Mouse (Mus musculus): ENCODE data around the gene Col26a1. TPM values are rescaled to one million over a fixed set of nuclear protein-coding genes. Genes with fewer than 3 reads are reported as not detected.
A peak's percentile ranks its signal among the peaks of the same experiment; 100 is the strongest.

The Col26a1 gene
- total RNA-seq, 1 experiment from 2014 or later, result not detected

DNA sequence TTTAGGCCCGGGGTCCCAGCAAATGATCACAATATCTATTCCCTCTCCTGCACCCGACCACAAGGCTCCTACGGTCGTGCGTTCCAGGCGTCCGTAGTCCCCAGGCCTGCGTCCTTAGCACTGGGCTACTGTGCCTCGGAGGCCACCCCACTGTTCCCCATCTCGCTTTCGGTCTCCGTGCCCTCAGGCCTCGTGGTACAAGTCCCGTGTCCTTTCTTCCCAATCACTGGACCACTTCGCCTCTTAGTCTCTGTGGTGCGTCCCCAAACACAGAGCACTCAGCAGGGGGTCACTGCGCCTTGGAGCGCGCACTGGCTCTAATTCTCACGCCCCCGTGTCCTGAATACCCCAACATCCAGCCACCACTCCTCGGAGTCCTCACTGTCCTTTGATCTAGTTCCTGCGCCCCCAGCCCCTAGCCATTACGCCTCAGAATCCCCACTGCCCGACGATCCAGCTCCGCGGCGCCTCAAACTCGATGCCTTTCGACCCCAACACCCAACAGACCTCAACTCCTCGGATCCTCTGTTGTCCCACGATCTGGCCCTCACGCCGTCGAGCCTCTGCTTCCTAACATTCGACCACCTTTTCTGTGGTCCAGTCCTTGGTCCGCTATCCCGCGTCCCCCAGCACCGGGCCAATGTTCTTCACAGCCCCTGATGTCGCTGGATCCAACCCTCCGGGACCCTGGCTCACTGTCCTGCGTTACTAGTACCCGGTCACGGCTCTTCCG is 788 bp downstream of the Col26a1 start:
- ATAC-seq (replicated peaks; ENCODE audit: low read depth, poor library complexity, severe bottlenecking), result peak; percentile 34; the same call in 1 of the 2 replicates

GRCm38 (mm10) chr5:136881380-136882009 is 1.5 kb downstream of the Col26a1 start:
- peak; percentile 83 for ATAC-seq (replicated peaks; ENCODE audit: low read depth, poor library complexity, severe bottlenecking)

GRCm38 (mm10) chr5:136880101-136880500 is 2.9 kb downstream of the Col26a1 start:
- no peak for ATAC-seq (replicated peaks; ENCODE audit: low read depth, poor library complexity, severe bottlenecking)

DNA sequence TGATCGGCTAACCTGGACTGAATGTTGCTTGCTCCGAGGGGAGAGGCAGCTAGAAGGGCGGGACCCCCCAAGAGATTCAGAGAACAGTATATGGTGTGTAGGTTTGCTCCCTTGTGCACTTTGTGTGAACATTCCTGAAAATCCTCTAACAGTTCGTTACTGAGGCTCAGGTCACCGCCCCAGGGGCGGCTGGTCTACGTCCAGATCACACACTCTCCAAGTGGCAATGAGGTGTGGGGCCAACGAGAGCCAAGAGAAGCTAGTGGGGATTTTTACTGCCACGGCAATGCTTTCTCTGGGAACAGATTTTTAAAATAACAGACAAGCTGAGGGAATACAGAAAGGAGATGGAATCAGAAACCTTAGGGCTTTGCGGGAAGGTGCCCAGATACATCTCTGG is 8.7 kb downstream of the Col26a1 start:
- ATAC-seq (replicated peaks; ENCODE audit: low read depth, poor library complexity, severe bottlenecking), result no peak

DNA sequence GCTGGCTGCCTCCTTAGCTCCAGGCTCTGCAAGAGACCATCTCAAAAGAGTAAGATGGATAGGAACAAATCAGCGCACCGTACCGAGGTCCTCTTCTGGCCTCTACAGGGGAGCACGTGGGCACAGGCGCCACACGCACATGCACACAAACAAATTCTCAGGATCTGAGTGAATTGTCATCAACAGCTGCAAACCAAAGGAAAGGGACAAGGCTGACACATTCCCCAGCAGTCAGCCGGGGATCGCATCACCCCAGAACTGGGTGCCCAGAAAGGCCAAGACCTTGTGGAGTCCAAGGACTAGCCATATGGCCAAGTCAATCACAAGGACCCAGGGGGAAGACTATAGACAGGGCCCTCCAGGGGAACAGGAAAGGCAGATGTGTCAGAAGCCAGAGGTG is 10.6 kb downstream of the Col26a1 start:
- ATAC-seq (replicated peaks; ENCODE audit: low read depth, poor library complexity, severe bottlenecking), result no peak

DNA sequence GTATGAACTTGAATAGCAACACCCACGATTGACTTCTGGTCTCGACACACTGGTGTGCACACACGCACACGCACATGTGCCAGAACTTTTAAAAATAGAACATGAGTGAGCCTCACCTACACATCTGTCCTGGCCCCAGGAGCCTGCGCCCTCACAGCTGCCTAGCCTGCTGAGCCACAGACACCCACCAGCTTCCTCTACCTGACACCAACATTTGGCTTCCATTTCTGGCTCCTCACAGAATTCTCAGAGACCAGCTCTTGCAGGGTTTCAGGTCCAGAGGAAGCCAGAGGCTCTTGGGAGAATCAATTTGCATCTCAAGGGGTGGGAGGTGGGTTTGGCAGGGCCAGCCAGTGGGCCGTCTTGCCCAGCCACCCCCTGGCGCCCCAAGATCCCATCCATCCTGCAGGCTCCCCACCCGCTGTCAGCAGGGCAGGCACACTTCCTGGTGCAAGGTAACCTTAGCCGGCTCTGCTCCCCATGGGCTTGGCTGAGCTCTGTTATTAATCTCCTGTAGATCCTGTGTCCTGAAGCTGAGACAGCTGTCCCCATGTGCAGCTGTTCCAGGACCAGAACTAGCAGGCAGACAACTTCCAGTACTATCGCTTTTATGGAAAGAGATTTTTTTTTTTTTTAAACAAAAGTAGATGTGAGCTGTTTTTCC is 13.4 kb downstream of the Col26a1 start:
- ATAC-seq (replicated peaks; ENCODE audit: low read depth, poor library complexity, severe bottlenecking), result no peak

- no peak for ATAC-seq (replicated peaks; ENCODE audit: low read depth, poor library complexity, severe bottlenecking)
These were observed 15.3 kb downstream of the Col26a1 start for GRCm38 (mm10) chr5:136867706-136868105.

GRCm38 (mm10) chr5:136863961-136864674 is 18.9 kb downstream of the Col26a1 start:
- ATAC-seq (replicated peaks; ENCODE audit: low read depth, poor library complexity, severe bottlenecking), result peak; percentile 83

DNA sequence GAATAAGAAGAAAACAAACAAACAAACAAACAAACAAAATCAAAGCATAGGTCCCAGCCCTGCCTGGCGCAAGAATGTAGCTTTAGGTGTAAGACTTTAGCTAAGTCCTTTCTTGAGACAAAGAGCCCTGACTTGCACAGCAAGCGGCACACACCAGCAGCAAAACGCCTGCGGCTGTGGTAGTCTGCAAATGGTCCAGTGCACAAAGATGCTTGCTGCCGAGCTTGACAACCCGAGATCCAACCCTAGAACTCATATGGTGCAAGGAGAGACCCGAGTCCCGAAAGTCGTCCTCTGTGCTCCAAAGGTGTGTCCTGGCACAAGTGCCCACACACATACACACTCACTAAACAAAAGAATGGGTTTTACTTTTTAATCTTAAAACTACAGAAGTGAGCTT is 19.7 kb downstream of the Col26a1 start:
- ATAC-seq (replicated peaks; ENCODE audit: low read depth, poor library complexity, severe bottlenecking), result no peak

- ATAC-seq (replicated peaks; ENCODE audit: low read depth, poor library complexity, severe bottlenecking), result no peak
These were observed 20.2 kb downstream of the Col26a1 start for GRCm38 (mm10) chr5:136862806-136863205.

DNA sequence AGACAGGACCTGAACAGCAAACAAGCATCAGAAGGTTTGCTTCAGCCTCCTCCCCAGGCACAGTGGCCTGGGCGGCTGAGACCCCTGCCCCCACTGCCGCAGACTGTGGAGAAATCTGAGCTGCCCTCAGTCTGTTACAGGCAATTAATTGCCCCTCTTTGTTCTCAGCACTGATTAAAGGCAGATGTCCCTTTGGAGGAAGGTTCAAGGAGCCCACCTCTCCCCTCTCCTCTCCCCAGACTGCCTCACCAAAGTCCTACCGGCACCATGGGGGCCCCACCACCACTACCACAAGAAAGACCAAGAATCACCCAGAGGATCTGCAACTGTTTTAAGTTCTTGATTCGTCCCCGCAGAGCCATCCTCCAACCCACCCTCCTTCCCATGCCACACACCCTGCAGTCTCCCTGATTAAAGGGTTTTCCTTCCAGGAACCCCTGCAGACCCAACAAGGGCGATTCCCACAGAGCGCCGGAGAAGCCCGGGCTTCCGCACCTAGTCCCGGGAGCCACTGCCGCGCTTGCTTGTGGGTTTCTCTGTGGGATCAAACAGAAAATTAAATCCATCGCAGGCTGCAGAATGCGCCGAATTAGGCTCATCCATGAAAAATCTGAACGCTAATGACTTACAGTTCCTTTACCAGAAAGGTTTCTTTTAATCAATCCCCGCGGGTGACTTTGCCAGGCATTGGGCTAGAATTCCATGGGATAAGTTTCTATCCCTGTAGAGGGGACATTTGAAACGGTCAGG is 21.6 kb downstream of the Col26a1 start:
- no peak for ATAC-seq (replicated peaks; ENCODE audit: low read depth, poor library complexity, severe bottlenecking)

DNA sequence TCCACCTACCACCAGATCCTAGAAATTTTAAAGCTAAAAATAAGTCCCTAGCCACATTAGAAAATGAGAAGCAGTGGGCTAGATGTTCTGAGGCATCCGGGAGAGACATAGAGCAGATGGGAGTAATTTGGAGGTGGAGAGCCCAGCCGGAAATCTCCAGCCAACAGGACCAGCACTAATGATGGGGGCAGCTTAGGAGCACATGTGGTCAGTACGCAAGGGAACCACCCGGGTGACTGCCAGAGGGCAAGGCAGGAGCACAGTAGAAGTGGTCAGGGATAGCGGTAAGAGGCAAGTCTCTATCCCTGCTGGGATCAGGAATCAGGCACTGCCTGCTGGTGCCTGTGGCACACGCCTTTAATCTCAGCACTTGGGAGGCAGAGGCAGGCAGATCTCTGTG is 32.3 kb downstream of the Col26a1 start:
- no peak for ATAC-seq (replicated peaks; ENCODE audit: low read depth, poor library complexity, severe bottlenecking)

DNA sequence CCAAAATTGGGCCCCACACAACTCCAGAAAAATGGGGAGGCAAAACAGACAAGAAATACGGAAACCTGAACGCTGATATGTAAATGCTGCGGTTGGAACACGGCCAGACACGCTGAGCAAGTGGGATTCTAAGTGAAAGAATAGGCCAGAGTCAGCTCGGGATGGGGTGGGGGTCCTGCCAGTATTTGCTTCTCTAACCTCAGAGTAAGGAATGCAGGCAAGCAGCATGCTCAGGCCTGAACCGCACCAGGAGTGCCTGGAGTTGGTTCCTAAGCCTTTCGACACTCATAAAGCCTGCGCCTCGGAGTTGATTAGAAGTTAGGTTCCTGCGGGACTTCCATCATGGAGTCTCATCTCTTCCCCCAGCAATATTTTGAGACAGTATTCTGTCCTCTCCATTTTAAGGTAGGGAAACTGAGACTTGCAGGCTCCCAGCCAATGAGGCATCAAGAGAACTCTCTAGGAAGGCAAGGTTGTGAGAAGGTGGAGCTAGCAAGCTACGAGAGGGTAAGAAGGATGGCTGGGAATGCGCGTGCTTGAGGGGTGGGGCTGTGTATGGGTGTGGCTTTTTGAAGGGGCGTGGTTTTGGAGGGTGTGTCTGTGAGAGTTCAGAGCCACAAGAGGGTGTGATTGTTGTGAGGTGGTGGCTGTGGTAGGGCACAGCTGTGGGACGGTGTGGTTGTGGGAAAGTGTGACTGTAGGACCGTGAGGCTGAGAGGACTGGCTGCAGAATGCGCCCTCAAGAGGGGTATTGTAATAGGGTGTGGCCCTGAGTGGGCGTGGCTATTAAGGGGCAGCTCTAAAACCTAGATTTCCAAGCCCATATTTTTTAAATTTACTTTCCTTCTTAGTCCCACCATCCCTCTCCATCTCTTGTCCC is 36.4 kb downstream of the Col26a1 start:
- ATAC-seq (replicated peaks; ENCODE audit: low read depth, poor library complexity, severe bottlenecking), result no peak

DNA sequence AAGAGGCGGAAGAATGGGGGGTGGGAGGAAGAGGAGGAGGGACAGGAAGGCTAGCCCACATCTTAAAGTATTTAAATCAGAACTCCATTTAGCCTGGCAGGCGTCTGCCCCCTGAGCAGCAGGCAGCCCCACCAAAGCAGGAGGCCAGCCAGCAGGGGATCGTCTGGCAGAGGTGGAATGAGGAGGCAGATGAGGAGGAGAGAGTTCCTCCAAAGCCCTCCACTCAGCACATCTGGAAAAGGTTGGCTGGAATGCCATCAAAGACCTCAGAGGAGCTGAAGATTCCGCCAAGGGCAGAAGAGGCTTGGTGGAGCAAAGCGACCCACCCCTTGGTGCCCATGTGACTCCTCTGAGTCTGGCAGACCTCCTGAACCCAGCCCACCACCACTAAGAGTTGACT is 39.1 kb downstream of the Col26a1 start:
- ATAC-seq (replicated peaks; ENCODE audit: low read depth, poor library complexity, severe bottlenecking), result no peak

DNA sequence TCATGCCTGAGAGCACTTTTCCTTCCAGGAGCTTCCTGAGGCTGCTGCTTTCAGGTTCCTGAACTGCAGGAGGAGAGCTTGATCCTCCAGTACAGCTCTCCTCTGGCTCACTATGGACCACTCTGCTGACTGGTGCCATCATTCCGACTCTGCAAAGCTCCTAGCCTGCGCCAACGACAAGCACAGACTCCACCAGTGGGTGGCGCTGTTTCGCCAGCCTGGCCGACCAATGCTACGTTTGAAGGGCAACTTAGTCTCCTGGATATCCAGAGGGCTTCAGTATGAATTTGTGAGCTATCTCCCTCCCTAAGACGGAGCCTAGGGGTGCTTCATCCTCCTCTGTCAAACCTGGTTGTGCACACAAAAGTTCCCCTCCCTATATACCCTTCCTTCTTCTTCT is 43.0 kb downstream of the Col26a1 start:
- ATAC-seq (replicated peaks; ENCODE audit: low read depth, poor library complexity, severe bottlenecking), result peak; percentile 63; the same call in 1 of the 2 replicates

GRCm38 (mm10) chr5:136833053-136833452 is 50.0 kb downstream of the Col26a1 start:
- ATAC-seq (replicated peaks; ENCODE audit: low read depth, poor library complexity, severe bottlenecking), result no peak

GRCm38 (mm10) chr5:136830156-136830555 is 52.9 kb downstream of the Col26a1 start:
- no peak for ATAC-seq (replicated peaks; ENCODE audit: low read depth, poor library complexity, severe bottlenecking)

DNA sequence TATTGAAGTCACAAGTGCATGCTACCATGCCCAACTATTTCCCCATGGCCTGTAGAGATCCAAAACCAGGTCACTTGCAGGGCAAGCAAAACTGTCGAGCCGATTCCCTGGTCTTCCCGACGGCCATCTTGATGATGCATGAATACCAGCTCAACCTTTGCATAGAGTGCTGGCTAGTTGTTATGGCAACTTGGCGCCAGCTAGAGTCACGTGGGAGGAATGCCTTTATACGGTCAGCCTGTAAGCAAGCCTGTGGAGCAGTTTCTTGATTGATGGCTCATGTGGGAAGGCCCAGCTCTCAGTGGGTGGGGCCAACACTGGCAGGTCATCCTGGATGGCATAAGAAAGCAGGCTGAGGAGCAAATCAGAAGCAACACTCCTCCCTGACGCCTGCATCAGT is 61.0 kb downstream of the Col26a1 start:
- no peak for ATAC-seq (replicated peaks; ENCODE audit: low read depth, poor library complexity, severe bottlenecking)

DNA sequence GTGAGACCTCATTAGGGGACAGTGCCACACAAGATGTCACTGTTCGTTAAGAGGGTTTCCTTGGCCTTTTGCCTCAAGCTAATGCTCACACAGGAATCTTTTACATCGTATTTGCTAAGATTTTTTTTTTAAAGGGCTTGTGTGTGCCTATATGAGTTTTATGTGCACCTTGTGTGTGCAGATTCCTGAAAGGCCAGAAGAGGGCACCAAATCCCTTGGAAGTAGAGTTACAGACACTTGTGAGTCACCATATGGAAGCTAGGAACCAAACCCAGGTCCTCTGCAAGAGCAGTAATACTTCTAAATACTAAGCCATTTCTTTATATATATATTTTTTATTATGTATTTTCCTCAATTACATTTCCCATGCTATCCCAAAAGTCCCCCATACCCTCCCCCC is 62.1 kb downstream of the Col26a1 start:
- ATAC-seq (replicated peaks; ENCODE audit: low read depth, poor library complexity, severe bottlenecking), result no peak

Measured in common myeloid progenitor, adult 5-6 weeks (primary cell).